Comparison of ENCODE assay signal across 9 mouse cellular contexts in genomic region chr7:37346041-37346440, GRCm38 (mm10).
DNase-seq lines count a peak whose midpoint lies in the region; ATAC-seq and TF ChIP-seq lines count a peak whose summit lies in the region.
"Had no signal": no experiment of that assay in that cellular context is flagged by ENCODE, and none has a peak within 500 bp of the region (broad histone marks: within the 10 kb centered on the region; RNA-seq: fewer than 3 reads in every experiment).

No protein-coding gene starts in this region.

- peak; percentile 58 for TF ChIP-seq CTCF in bone marrow, adult 2 months (IDR thresholded peaks at IDR 0.05; ENCODE audit: control insufficient read depth, insufficient read depth, low read length)
- peak; percentile 63; the same call in 1 of the 2 replicates for TF ChIP-seq CTCF in embryonic fibroblast, embryonic 13.5 days (IDR thresholded peaks at IDR 0.05; ENCODE audit: borderline replicate concordance, insufficient read depth, low read length)
- TF ChIP-seq CTCF in small intestine, adult 2 months (IDR thresholded peaks at IDR 0.05; ENCODE audit: extremely low read depth, insufficient read length, insufficient replicate concordance, low read depth, low read length), result peak; percentile 65; the same call in 1 of the 2 replicates

- no peaks in the 10 kb centered on the region for H3K36me3 ChIP-seq in kidney, embryonic 15.5 days
- H3K36me3 ChIP-seq in hindbrain, embryonic 11.5 days (ENCODE audit: control insufficient read depth, insufficient read depth, low read length), result no peaks in the 10 kb centered on the region
- H3K36me3 ChIP-seq in midbrain, embryonic 10.5 days, result no peaks in the 10 kb centered on the region
- no peaks in the 10 kb centered on the region for H3K36me3 ChIP-seq in small intestine, adult 2 months (ENCODE audit: control insufficient read depth, insufficient read depth, low read length)

- no peak overlapping the region for H3K27ac ChIP-seq in kidney, embryonic 15.5 days
- no peak overlapping the region for H3K27ac ChIP-seq in bone marrow, adult 2 months (ENCODE audit: control insufficient read depth, insufficient read depth, low read depth, low read length, poor library complexity)
- no peak overlapping the region for H3K27ac ChIP-seq in embryonic fibroblast, embryonic 13.5 days (ENCODE audit: insufficient read depth, low read length)
- no peak overlapping the region for H3K27ac ChIP-seq in hindbrain, embryonic 11.5 days (ENCODE audit: low read depth, low read length)
- no peak overlapping the region for H3K27ac ChIP-seq in midbrain, embryonic 10.5 days (replicated peaks)
- H3K27ac ChIP-seq in small intestine, adult 2 months (ENCODE audit: insufficient read depth, low read depth, low read length), result no peak overlapping the region
- H3K27ac ChIP-seq: macrophage had no signal

- peaks cover 40% of the 10 kb centered on the region for H3K27me3 ChIP-seq in kidney, embryonic 15.5 days
- no peaks in the 10 kb centered on the region for H3K27me3 ChIP-seq in hindbrain, embryonic 11.5 days (ENCODE audit: control insufficient read depth, insufficient read depth, low read length)
- peaks cover 59% of the 10 kb centered on the region for H3K27me3 ChIP-seq in midbrain, embryonic 10.5 days (ENCODE audit: low read depth, poor library complexity, severe bottlenecking)
- H3K27me3 ChIP-seq in small intestine, adult 2 months (ENCODE audit: control insufficient read depth, insufficient read depth, low read length), result peaks cover 2% of the 10 kb centered on the region; the same call in 1 of the 2 replicates

- no peak for TF ChIP-seq POLR2A in bone marrow, adult 2 months (IDR thresholded peaks at IDR 0.05; ENCODE audit: borderline replicate concordance, control insufficient read depth, low read depth, low read length)
- TF ChIP-seq POLR2A in embryonic fibroblast, embryonic 13.5 days (IDR thresholded peaks at IDR 0.05; ENCODE audit: low read depth, low read length), result no peak
- no peak for TF ChIP-seq POLR2A in small intestine, adult 2 months (IDR thresholded peaks at IDR 0.05; ENCODE audit: low read depth, low read length)

- H3K9ac ChIP-seq in kidney, embryonic 15.5 days, result no peak overlapping the region
- H3K9ac ChIP-seq in hindbrain, embryonic 11.5 days (ENCODE audit: low read depth, low read length), result no peak overlapping the region

- WGBS in kidney, embryonic 15.5 days, result 4% methylated on average over 10 of the region's 10 CpGs
- 11% methylated on average over 10 of the region's 10 CpGs for WGBS in bone marrow, adult 2 months
- 6% methylated on average over 10 of the region's 10 CpGs for WGBS in hindbrain, embryonic 11.5 days
- WGBS in midbrain, embryonic 10.5 days, result 12% methylated on average over 10 of the region's 10 CpGs
- 4% methylated on average over 10 of the region's 10 CpGs for WGBS in small intestine, adult 2 months

- H3K4me3 ChIP-seq in kidney, embryonic 15.5 days (replicated peaks), result no peak overlapping the region
- no peak overlapping the region for H3K4me3 ChIP-seq in bone marrow, adult 2 months (replicated peaks; ENCODE audit: control insufficient read depth, low read depth, low read length)
- H3K4me3 ChIP-seq in embryonic fibroblast, embryonic 13.5 days (ENCODE audit: insufficient read depth, low read length), result no peak overlapping the region
- no peak overlapping the region for H3K4me3 ChIP-seq in hindbrain, embryonic 11.5 days (ENCODE audit: low read depth, low read length)
- no peak overlapping the region for H3K4me3 ChIP-seq in midbrain, embryonic 10.5 days
- no peak overlapping the region for H3K4me3 ChIP-seq in small intestine, adult 2 months (ENCODE audit: low read depth, low read length)

- no peaks in the 10 kb centered on the region for H3K9me3 ChIP-seq in kidney, embryonic 15.5 days (replicated peaks)
- H3K9me3 ChIP-seq in hindbrain, embryonic 11.5 days (ENCODE audit: control insufficient read depth, low read length), result no peaks in the 10 kb centered on the region
- no peaks in the 10 kb centered on the region for H3K9me3 ChIP-seq in midbrain, embryonic 10.5 days (replicated peaks)

- ATAC-seq in kidney, embryonic 15.5 days (replicated peaks; ENCODE audit: low FRiP score), result no peak
- ATAC-seq in hindbrain, embryonic 11.5 days (ENCODE audit: low FRiP score), result peak; percentile 47; the same call in 1 of the 2 replicates

- peak; percentile 23 for DNase-seq in kidney, adult 11 months
- peak; percentile 90 for DNase-seq in hindbrain, embryonic 11.5 days (ENCODE audit: low spot score)
- peak; percentile 31 for DNase-seq in left cerebral cortex, adult 11 months (ENCODE audit: low spot score)
- peak; percentile 70 for DNase-seq in midbrain, embryonic 10.5 days (ENCODE audit: low spot score)

- peaks cover 20% of the 10 kb centered on the region for H3K4me1 ChIP-seq in kidney, embryonic 15.5 days
- no peaks in the 10 kb centered on the region for H3K4me1 ChIP-seq in bone marrow, adult 2 months (ENCODE audit: control insufficient read depth, insufficient read depth, low read length)
- no peaks in the 10 kb centered on the region for H3K4me1 ChIP-seq in embryonic fibroblast, embryonic 13.5 days (ENCODE audit: control insufficient read depth, insufficient read depth, low read length)
- no peaks in the 10 kb centered on the region for H3K4me1 ChIP-seq in hindbrain, embryonic 11.5 days (replicated peaks; ENCODE audit: control insufficient read depth, insufficient read depth, low read length)
- peaks cover 29% of the 10 kb centered on the region for H3K4me1 ChIP-seq in midbrain, embryonic 10.5 days
- H3K4me1 ChIP-seq in small intestine, adult 2 months (ENCODE audit: control insufficient read depth, insufficient read depth, insufficient read length, low read length), result no peaks in the 10 kb centered on the region

- H3K4me2 ChIP-seq in kidney, embryonic 15.5 days, result no peak overlapping the region
- H3K4me2 ChIP-seq in hindbrain, embryonic 11.5 days (replicated peaks; ENCODE audit: low read depth, low read length), result no peak overlapping the region

Comparison
In these comparisons a context has a peak if more than half of its experiments do, and no peak if none do; other contexts are left out.
1. DNase-seq: peak in every context shown above with its lines; median percentile 90 in hindbrain, embryonic 11.5 days; 70 in midbrain, embryonic 10.5 days; 31 in left cerebral cortex, adult 11 months; 23 in kidney, adult 11 months.